Mouse (Mus musculus): Measurements from ENCODE around the gene Cfc1.

- TF ChIP-seq CTCF (IDR thresholded peaks at IDR 0.05) (no peak), POLR2A (IDR thresholded peaks at IDR 0.05; ENCODE audit: insufficient read depth, low read depth, low read length) (no peak)
Observed at GRCm38 (mm10) chr1:34502991-34503390, 32.5 kb upstream of the Cfc1 start.
